Mouse (Mus musculus) ES-Bruce4 (cell line): ENCODE results near the gene Prox1.

Experiments used
- CTCF ChIP-seq: IDR thresholded peaks from one replicate; pipeline ENCODE4 v1.8.1; 2011; ENCODE audit warnings: low read depth, low read length
- POLR2A ChIP-seq: IDR thresholded peaks from one replicate; pipeline ENCODE4 v1.8.1; 2011; ENCODE audit warnings: low read length; ENCODE audit not compliant: insufficient read depth

DNA sequence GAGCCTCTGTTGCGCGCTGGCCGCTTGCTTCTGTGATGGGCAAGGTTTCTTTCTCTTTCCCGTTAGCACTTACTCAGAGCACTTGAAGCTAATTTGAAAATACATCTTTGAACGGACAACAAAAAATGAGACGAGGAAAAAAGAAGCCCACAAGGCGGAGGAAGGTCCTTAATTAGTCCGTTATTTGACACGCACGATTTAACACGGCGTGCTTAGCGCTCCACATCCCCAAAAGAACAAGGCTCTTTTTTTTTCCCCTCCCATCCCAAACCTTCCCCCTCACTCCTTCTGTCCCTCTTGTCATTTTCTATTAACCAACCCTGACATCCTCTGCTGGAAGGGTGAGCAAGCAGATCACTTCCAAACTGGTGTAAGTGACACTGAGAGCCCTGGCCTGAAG, 21.5 kb upstream of the Prox1 start:
- TF ChIP-seq CTCF (no peak), POLR2A (no peak)
